8 mouse cellular contexts compared by ENCODE assay signal in genomic region chr5:76853549-76853948, GRCm38 (mm10). TPM values are rescaled to one million over a fixed set of nuclear protein-coding genes. Genes with fewer than 3 reads are reported as not detected.
DNase-seq lines count a peak whose midpoint lies in the region; ATAC-seq lines count a peak whose summit lies in the region.

No protein-coding gene starts in this region.

- H3K27ac ChIP-seq in embryonic facial prominence, embryonic 12.5 days = no peak overlapping the region
- no peak overlapping the region for H3K27ac ChIP-seq in kidney, embryonic 15.5 days
- no peak overlapping the region for H3K27ac ChIP-seq in limb, embryonic 15.5 days

- ATAC-seq in embryonic facial prominence, embryonic 12.5 days (ENCODE audit: insufficient number of reproducible peaks, insufficient read depth, low FRiP score, low TSS enrichment) = peak; percentile 57; the same call in 1 of the 2 replicates
- ATAC-seq in kidney, embryonic 15.5 days (replicated peaks; ENCODE audit: low FRiP score) = peak; percentile 83
- peak; percentile 74; the same call in 1 of the 2 replicates for ATAC-seq in limb, embryonic 15.5 days (ENCODE audit: insufficient number of reproducible peaks, low FRiP score, low TSS enrichment, low read depth)

- peaks cover 11% of the 10 kb centered on the region; the same call in 1 of the 2 replicates for H3K36me3 ChIP-seq in embryonic facial prominence, embryonic 12.5 days
- H3K36me3 ChIP-seq in kidney, embryonic 15.5 days = 0 out of 2 replicates have a peak, but pooled peaks cover under 1% of the 10 kb centered on the region
- H3K36me3 ChIP-seq in limb, embryonic 15.5 days = peaks cover 8% of the 10 kb centered on the region; the same call in 1 of the 2 replicates

- no peak overlapping the region for H3K4me3 ChIP-seq in embryonic facial prominence, embryonic 12.5 days
- H3K4me3 ChIP-seq in kidney, embryonic 15.5 days (replicated peaks) = no peak overlapping the region
- H3K4me3 ChIP-seq in limb, embryonic 15.5 days = no peak overlapping the region

- H3K9me3 ChIP-seq in embryonic facial prominence, embryonic 12.5 days = no peaks in the 10 kb centered on the region
- H3K9me3 ChIP-seq in kidney, embryonic 15.5 days (replicated peaks) = no peaks in the 10 kb centered on the region
- no peaks in the 10 kb centered on the region for H3K9me3 ChIP-seq in limb, embryonic 15.5 days

- DNase-seq in A20 (ENCODE audit: low read depth, low spot score) = peak; percentile 82
- DNase-seq in adrenal gland, postnatal 25 days = peak; percentile 85
- DNase-seq in heart, adult 9 months (ENCODE audit: low spot score in 2 of 2) = peak; percentile 16 to 42
- DNase-seq in monocyte, adult 2 months (ENCODE audit: low read depth in 1 of 2, low spot score in 2 of 2) = peak; percentile 20 to 43
- peak; percentile 60 to 68 for DNase-seq in spleen, postnatal 14 days (ENCODE audit: low spot score in 2 of 2)

- H3K27me3 ChIP-seq in embryonic facial prominence, embryonic 12.5 days = peaks cover 40% of the 10 kb centered on the region
- peaks cover 36% of the 10 kb centered on the region for H3K27me3 ChIP-seq in kidney, embryonic 15.5 days
- peaks cover 38% of the 10 kb centered on the region for H3K27me3 ChIP-seq in limb, embryonic 15.5 days

- no peak overlapping the region for H3K4me2 ChIP-seq in embryonic facial prominence, embryonic 12.5 days (replicated peaks)
- H3K4me2 ChIP-seq in kidney, embryonic 15.5 days = no peak overlapping the region
- no peak overlapping the region for H3K4me2 ChIP-seq in limb, embryonic 15.5 days

- H3K4me1 ChIP-seq in embryonic facial prominence, embryonic 12.5 days = peaks cover 16% of the 10 kb centered on the region; the same call in 1 of the 2 replicates
- peaks cover 22% of the 10 kb centered on the region for H3K4me1 ChIP-seq in kidney, embryonic 15.5 days
- peaks cover 20% of the 10 kb centered on the region for H3K4me1 ChIP-seq in limb, embryonic 15.5 days

- H3K9ac ChIP-seq in embryonic facial prominence, embryonic 12.5 days = no peak overlapping the region
- H3K9ac ChIP-seq in kidney, embryonic 15.5 days = no peak overlapping the region
- no peak overlapping the region for H3K9ac ChIP-seq in limb, embryonic 15.5 days

- 12% methylated on average over 10 of the region's 10 CpGs for WGBS in embryonic facial prominence, embryonic 12.5 days
- 19% methylated on average over 10 of the region's 10 CpGs for WGBS in kidney, embryonic 15.5 days
- WGBS in limb, embryonic 15.5 days = 20% methylated on average over 10 of the region's 10 CpGs

RNA-seq across cellular contexts. Expression of gene Aasdh, which starts 51.8 kb away (rescaled TPM):
- 24.0 and 32.1 TPM in 2 replicates for total RNA-seq in adrenal gland, postnatal 25 days (2021)
- 21.7 and 23.3 TPM in 2 replicates for polyA plus RNA-seq in embryonic facial prominence, embryonic 12.5 days (2016; fragmentation: Nextera tagmentation; extraction: Ambion mirVana)
- 16.8 and 18.1 TPM in 2 replicates for polyA plus RNA-seq in kidney, embryonic 15.5 days (2015; fragmentation: Nextera tagmentation; extraction: Ambion mirVana)
- 15.8 and 16.4 TPM in 2 replicates for polyA plus RNA-seq in limb, embryonic 15.5 days (2015; fragmentation: Nextera tagmentation; extraction: Ambion mirVana)

Comparison
In these comparisons a context has a peak if more than half of its experiments do, and no peak if none do; other contexts are left out.
1. DNase-seq: peak in every context shown above with its lines; median percentile 85 in adrenal gland, postnatal 25 days; 82 in A20; 64 in spleen, postnatal 14 days; 32 in monocyte, adult 2 months; 29 in heart, adult 9 months.